Mouse (Mus musculus) heart, embryonic 13.5 days (tissue): Measurements from ENCODE around the gene Onecut1. TPM values are rescaled to one million over a fixed set of nuclear protein-coding genes. Genes with fewer than 3 reads are reported as not detected.

Experiments used
- ATAC-seq: fragments of 200-750 bp; cut with Nextera tagmentation; 2 replicates; pipeline ENCODE4 v1.8.0; 2017; ENCODE audit warnings: moderate TSS enrichment; ENCODE audit not compliant: insufficient number of reproducible peaks, low FRiP score, low TSS enrichment; ENCODE audit errors: extremely low read depth
- H3K27ac ChIP-seq: fragments of 300-500 bp; sonication (generic); replicated peaks from 2 replicates; pipeline ENCODE4 v1.5.1; 2015; ENCODE audit warnings: moderate library complexity, mild to moderate bottlenecking, inconsistent platforms
- H3K27me3 ChIP-seq: fragments of 300-500 bp; sonication (generic); replicated peaks from 2 replicates; pipeline ENCODE4 v1.6.1; 2015; ENCODE audit warnings: mild to moderate bottlenecking, inconsistent platforms
- H3K36me3 ChIP-seq: fragments of 300-500 bp; sonication (generic); 2 replicates; pipeline ENCODE4 v1.6.1; 2015; ENCODE audit warnings: mild to moderate bottlenecking, inconsistent platforms
- H3K4me1 ChIP-seq: fragments of 300-500 bp; sonication (generic); 2 replicates; pipeline ENCODE4 v1.6.1; 2015; ENCODE audit warnings: inconsistent platforms
- H3K4me2 ChIP-seq: fragments of 300-500 bp; sonication (generic); 2 replicates; pipeline ENCODE4 v1.6.1; 2015; ENCODE audit warnings: inconsistent platforms, mild to moderate bottlenecking, moderate library complexity
- H3K4me3 ChIP-seq: fragments of 300-500 bp; sonication (generic); 2 replicates; pipeline ENCODE4 v1.5.1; 2015; ENCODE audit warnings: moderate library complexity, mild to moderate bottlenecking, inconsistent platforms
- H3K9ac ChIP-seq: fragments of 300-500 bp; sonication (generic); 2 replicates; pipeline ENCODE4 v1.6.1; 2015; ENCODE audit warnings: inconsistent platforms, mild to moderate bottlenecking, moderate library complexity
- H3K9me3 ChIP-seq: fragments of 300-500 bp; sonication (generic); 2 replicates; pipeline ENCODE4 v1.6.1; 2016; ENCODE audit warnings: inconsistent platforms
- WGBS: fragments of 180-500 bp; shearing (Covaris S2); methylation state at CpG from one replicate; pipeline ENCODE4 v1.1.7; 2015; ENCODE audit warnings: mixed read lengths; 5-methylcytosine and 5-hydroxymethylcytosine counted together
- polyA plus RNA-seq: library from polyadenylated mRNA; unstranded; fragments of >200 nt; fragmentation: Nextera tagmentation; extraction: Ambion mirVana; gene quantifications from 2 replicates; pipeline ENCODE4 v1.2.1, GENCODE M21; 2015

The Onecut1 gene
- polyA plus RNA-seq, 1 experiment from 2014 or later = 0.08 TPM

DNA sequence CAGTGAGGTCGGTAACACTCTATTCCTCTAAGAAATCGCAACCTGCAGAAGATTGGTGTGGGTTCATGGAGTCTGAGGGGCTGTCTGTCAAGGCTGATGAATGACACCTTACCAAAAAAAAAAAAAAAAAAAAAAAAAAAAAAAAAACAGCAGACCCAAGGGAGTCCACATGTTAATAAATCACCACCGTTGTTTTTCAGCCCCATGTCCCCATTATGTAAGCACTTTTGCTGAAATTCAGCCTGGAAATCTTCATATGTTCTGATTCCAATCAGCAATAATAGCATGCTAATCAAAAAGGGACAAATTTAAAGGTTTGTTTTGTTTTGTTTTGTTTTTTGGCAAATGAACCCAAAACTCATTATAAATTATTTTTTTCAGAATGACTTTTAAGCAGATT, 53.9 kb downstream of the Onecut1 start:
- H3K27me3 ChIP-seq = no peaks in the 10 kb centered on the region
- no peak for ATAC-seq
- no peak overlapping the region for H3K27ac ChIP-seq
- no peak overlapping the region for H3K4me3 ChIP-seq
- H3K9me3 ChIP-seq = peaks cover 8% of the 10 kb centered on the region
- WGBS = 68% methylated on average over 3 of the region's 3 CpGs
- no peak overlapping the region for H3K9ac ChIP-seq
- H3K36me3 ChIP-seq = no peaks in the 10 kb centered on the region
- no peak overlapping the region for H3K4me2 ChIP-seq
- peaks cover 18% of the 10 kb centered on the region for H3K4me1 ChIP-seq

GRCm38 (mm10) chr9:74920450-74920849, 58.7 kb downstream of the Onecut1 start:
- no peak overlapping the region for H3K4me2 ChIP-seq
- H3K9ac ChIP-seq = no peak overlapping the region
- no peaks in the 10 kb centered on the region for H3K27me3 ChIP-seq
- H3K9me3 ChIP-seq = peaks cover 8% of the 10 kb centered on the region
- ATAC-seq = no peak
- no peak overlapping the region for H3K4me3 ChIP-seq
- H3K36me3 ChIP-seq = no peaks in the 10 kb centered on the region
- no peak overlapping the region for H3K27ac ChIP-seq
- WGBS = 85% methylated on average over 12 of the region's 12 CpGs
- peaks cover 22% of the 10 kb centered on the region for H3K4me1 ChIP-seq

- 40% methylated on average over 1 of the region's 1 CpGs for WGBS
- ATAC-seq = no peak
Measured at GRCm38 (mm10) chr9:74921422-74921821, 59.7 kb downstream of the Onecut1 start.

GRCm38 (mm10) chr9:74922884-74923283, 61.2 kb downstream of the Onecut1 start:
- Histone ChIP-seq H3K27ac (no peak overlapping the region), H3K9ac (no peak overlapping the region), H3K4me1 (peaks cover 16% of the 10 kb centered on the region), H3K4me2 (no peak overlapping the region), H3K27me3 (no peaks in the 10 kb centered on the region), H3K9me3 (no peaks in the 10 kb centered on the region), H3K4me3 (no peak overlapping the region), H3K36me3 (no peaks in the 10 kb centered on the region)
- no peak for ATAC-seq
- 57% methylated on average over 3 of the region's 3 CpGs for WGBS

More at GRCm38 (mm10) chr9:74921422-74921821, 59.7 kb downstream of the Onecut1 start:
- no peak overlapping the region for H3K4me3 ChIP-seq
- H3K9me3 ChIP-seq = peaks cover 8% of the 10 kb centered on the region
- H3K27ac ChIP-seq = no peak overlapping the region
- no peak overlapping the region for H3K4me2 ChIP-seq
- H3K36me3 ChIP-seq = no peaks in the 10 kb centered on the region
- H3K4me1 ChIP-seq = peaks cover 16% of the 10 kb centered on the region
- no peak overlapping the region for H3K9ac ChIP-seq
- H3K27me3 ChIP-seq = no peaks in the 10 kb centered on the region

DNA sequence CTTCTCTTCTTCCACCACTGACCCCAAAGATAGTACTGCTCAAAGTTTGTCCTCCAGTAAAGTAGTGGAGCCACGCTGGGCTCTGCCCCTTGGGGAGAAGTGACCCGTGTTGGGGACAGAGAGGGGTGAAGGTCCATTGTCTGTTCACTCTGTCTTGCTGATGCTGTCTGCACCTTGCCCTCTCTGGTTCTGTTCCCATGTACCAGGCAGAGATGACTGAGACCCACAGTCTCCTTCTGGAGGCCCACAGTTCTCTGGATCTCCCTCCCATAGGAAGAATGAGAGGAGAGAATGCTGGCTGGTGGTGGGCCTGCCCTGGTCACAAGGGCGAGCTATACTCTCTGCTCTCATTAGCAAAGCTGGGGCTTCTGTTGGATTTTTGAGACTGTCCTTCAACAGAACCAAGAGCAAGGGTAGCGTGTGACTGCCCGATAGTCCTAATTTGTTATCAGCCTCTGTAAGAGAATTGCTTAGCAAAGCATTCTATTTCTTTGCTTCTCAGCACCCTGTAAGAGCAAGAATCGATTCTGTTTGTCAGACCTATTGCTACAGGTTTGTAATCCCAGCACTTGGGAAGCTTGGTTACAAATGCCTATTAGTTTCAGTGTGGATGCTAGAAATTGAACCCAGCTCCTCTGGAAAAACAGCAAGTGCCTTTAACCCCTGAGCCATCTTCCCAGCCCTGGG, 61.7 kb downstream of the Onecut1 start:
- H3K9me3 ChIP-seq = no peaks in the 10 kb centered on the region
- peak overlapping the region; percentile 10; the same call in 1 of the 2 replicates for H3K27ac ChIP-seq
- peaks cover 16% of the 10 kb centered on the region for H3K4me1 ChIP-seq
- H3K36me3 ChIP-seq = no peaks in the 10 kb centered on the region
- no peak overlapping the region for H3K4me2 ChIP-seq
- no peak for ATAC-seq
- H3K9ac ChIP-seq = no peak overlapping the region
- H3K27me3 ChIP-seq = no peaks in the 10 kb centered on the region
- 73% methylated on average over 6 of the region's 6 CpGs for WGBS
- H3K4me3 ChIP-seq = no peak overlapping the region

- H3K27me3 ChIP-seq = no peaks in the 10 kb centered on the region
- no peak overlapping the region for H3K4me3 ChIP-seq
- no peaks in the 10 kb centered on the region for H3K36me3 ChIP-seq
- no peak overlapping the region for H3K4me2 ChIP-seq
- no peak overlapping the region for H3K27ac ChIP-seq
- 81% methylated on average over 10 of the region's 10 CpGs for WGBS
- ATAC-seq = no peak
- H3K9me3 ChIP-seq = no peaks in the 10 kb centered on the region
- H3K4me1 ChIP-seq = peaks cover 16% of the 10 kb centered on the region
- no peak overlapping the region for H3K9ac ChIP-seq
Measured at GRCm38 (mm10) chr9:74925220-74925769, 63.6 kb downstream of the Onecut1 start.

DNA sequence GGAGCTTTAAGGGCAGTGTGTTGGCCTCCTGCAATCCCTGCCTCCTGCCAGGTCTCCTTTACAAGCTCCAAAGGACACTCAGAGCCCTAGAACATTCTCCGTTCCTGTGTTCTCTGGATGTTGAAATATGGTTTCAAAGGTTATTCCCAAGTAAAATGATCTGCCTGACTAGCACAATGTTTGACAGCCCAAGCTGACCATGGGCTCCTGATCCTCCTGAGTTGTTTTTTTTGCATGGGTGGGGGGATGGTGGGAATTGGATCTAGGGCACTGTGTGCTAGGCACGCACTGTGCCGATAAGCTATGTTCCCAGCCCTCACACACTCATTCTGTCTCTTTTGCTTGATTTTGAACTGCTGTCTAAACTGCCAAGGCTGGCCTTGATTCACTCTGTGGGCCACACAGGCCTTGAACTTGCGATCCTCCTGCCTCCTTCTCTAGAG, 68.3 kb downstream of the Onecut1 start:
- no peaks in the 10 kb centered on the region for H3K4me1 ChIP-seq
- no peaks in the 10 kb centered on the region for H3K27me3 ChIP-seq
- H3K4me3 ChIP-seq = no peak overlapping the region
- 83% methylated on average over 4 of the region's 4 CpGs for WGBS
- H3K36me3 ChIP-seq = no peaks in the 10 kb centered on the region
- no peaks in the 10 kb centered on the region for H3K9me3 ChIP-seq
- H3K9ac ChIP-seq = no peak overlapping the region
- no peak overlapping the region for H3K4me2 ChIP-seq
- no peak for ATAC-seq
- H3K27ac ChIP-seq = no peak overlapping the region

- H3K27me3 ChIP-seq = no peaks in the 10 kb centered on the region
- no peak overlapping the region for H3K27ac ChIP-seq
- no peak for ATAC-seq
- no peak overlapping the region for H3K4me3 ChIP-seq
- H3K4me2 ChIP-seq = no peak overlapping the region
- no peaks in the 10 kb centered on the region for H3K9me3 ChIP-seq
- H3K4me1 ChIP-seq = no peaks in the 10 kb centered on the region
- no peaks in the 10 kb centered on the region for H3K36me3 ChIP-seq
- 70% methylated on average over 5 of the region's 5 CpGs for WGBS
- H3K9ac ChIP-seq = no peak overlapping the region
Measured at GRCm38 (mm10) chr9:74930653-74931052, 68.9 kb downstream of the Onecut1 start.

GRCm38 (mm10) chr9:74935289-74935688, 73.6 kb downstream of the Onecut1 start:
- H3K4me1 ChIP-seq = no peaks in the 10 kb centered on the region

DNA sequence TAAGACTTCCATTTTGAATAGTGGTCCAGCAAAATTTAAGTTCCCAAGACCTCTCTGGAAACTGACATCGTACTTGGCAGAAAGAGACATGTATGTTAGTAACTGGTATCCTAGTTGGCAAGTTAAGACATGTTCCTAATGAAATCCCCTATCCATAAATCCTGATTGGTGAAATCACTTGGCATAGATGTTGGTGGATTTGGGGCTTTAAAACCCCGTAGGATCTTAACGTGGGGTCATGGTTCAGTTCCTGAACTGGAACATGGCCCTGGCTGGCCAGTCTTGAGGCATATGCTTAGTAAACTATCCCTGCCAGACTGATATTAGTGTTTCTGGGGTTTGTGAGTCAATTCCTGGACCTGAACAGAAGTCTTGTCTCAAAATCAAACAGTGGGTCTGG, 76.0 kb downstream of the Onecut1 start:
- ATAC-seq = no peak
- H3K4me2 ChIP-seq = no peak overlapping the region
- no peaks in the 10 kb centered on the region for H3K4me1 ChIP-seq
- no peaks in the 10 kb centered on the region for H3K36me3 ChIP-seq
- no peak overlapping the region for H3K27ac ChIP-seq
- no peaks in the 10 kb centered on the region for H3K9me3 ChIP-seq
- 78% methylated on average over 3 of the region's 3 CpGs for WGBS
- no peak overlapping the region for H3K4me3 ChIP-seq
- no peaks in the 10 kb centered on the region for H3K27me3 ChIP-seq
- H3K9ac ChIP-seq = no peak overlapping the region

More at GRCm38 (mm10) chr9:74935289-74935688, 73.6 kb downstream of the Onecut1 start:
- Histone ChIP-seq H3K9ac (no peak overlapping the region), H3K9me3 (no peaks in the 10 kb centered on the region), H3K36me3 (no peaks in the 10 kb centered on the region), H3K4me2 (no peak overlapping the region), H3K4me3 (no peak overlapping the region), H3K27ac (no peak overlapping the region), H3K27me3 (no peaks in the 10 kb centered on the region)
- WGBS = 65% methylated on average over 3 of the region's 3 CpGs
- ATAC-seq = no peak

DNA sequence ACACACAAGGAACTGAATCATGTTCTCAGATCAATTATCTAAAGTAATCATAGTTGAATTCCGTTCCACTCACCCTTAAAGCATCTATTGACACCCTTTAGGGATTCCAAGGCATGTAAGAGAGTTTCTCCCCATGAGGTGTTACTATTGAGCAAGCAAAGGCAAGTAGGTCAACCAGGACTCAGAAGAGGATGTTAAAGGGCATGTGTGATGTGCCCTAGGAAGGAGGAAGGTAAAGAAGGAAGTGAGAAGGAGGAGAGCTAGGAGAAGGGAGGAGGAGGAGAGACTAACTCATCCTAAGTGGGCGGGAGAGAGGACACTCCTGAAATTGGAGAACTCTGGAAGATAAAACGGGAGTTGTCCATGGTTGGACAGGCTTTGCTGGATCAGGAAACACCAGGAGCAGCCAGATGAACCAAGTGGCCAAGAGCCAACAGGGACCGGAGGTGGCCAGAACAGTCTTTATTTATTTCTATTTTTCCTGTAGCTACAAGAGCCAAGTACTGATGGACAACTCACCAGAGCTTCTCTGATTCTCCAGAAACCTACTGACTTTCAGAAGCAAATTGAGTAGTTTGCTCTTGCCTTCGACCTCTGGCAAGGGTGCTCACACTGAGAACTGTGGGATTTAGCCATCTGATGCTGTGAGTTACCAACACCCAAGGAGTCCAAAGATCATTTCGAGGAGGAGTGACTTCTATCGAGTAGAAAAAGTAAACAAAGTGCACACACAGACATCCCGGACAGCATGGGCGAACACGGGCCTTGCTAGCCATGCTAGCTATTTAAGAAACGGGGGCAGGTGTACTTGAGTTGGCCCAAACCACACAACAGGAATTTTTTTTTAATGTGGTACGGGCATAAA, 77.2 kb downstream of the Onecut1 start:
- ATAC-seq = no peak

More for the DNA sequence above, 77.2 kb downstream of the Onecut1 start:
- WGBS = 64% methylated on average over 12 of the region's 12 CpGs
- Histone ChIP-seq H3K4me2 (no peak overlapping the region), H3K9ac (no peak overlapping the region), H3K4me3 (no peak overlapping the region), H3K36me3 (no peaks in the 10 kb centered on the region), H3K27me3 (no peaks in the 10 kb centered on the region), H3K27ac (no peak overlapping the region), H3K4me1 (no peaks in the 10 kb centered on the region), H3K9me3 (no peaks in the 10 kb centered on the region)
